Mouse (Mus musculus) cerebellum, adult 2 months (tissue): ENCODE results near the gene 4930583I09Rik. TPM values are rescaled to one million over a fixed set of nuclear protein-coding genes. Genes with fewer than 3 reads are reported as not detected.
A peak's percentile ranks its signal among the peaks of the same experiment; 100 is the strongest.

Source experiments
- DNase-seq, 2 experiments: peaks; one replicate each; pipeline ENCODE4 v3.0.0; 2021
- H3K27ac ChIP-seq: fragments of 200-500 bp; 2 replicates; pipeline ENCODE4 v1.5.1; 2012; ENCODE audit warnings: low read length, control low read depth, inconsistent platforms; ENCODE audit not compliant: insufficient read depth
- H3K27me3 ChIP-seq: fragments of 200-500 bp; 2 replicates; pipeline ENCODE4 v1.6.1; 2012; ENCODE audit warnings: inconsistent platforms, mild to moderate bottlenecking, low read length, moderate library complexity; ENCODE audit not compliant: control insufficient read depth, insufficient read depth
- H3K4me1 ChIP-seq: fragments of 200-500 bp; 2 replicates; pipeline ENCODE4 v1.6.1; 2011; ENCODE audit warnings: low read length; ENCODE audit not compliant: control insufficient read depth, insufficient read depth
- H3K4me3 ChIP-seq: fragments of 200-500 bp; replicated peaks from 2 replicates; pipeline ENCODE3; 2011; ENCODE audit warnings: mild to moderate bottlenecking, low read depth, low read length, control low read depth; ENCODE audit not compliant: insufficient read depth
- CTCF ChIP-seq: fragments of 200-500 bp; IDR thresholded peaks from 2 replicates; pipeline ENCODE4 v1.5.1; 2011; ENCODE audit warnings: low read depth, mild to moderate bottlenecking, control low read depth, low read length, moderate library complexity, borderline replicate concordance; ENCODE audit not compliant: insufficient read depth
- POLR2A ChIP-seq: fragments of 200-500 bp; IDR thresholded peaks from 2 replicates; pipeline ENCODE4 v1.6.1; 2011; ENCODE audit warnings: low read length, control low read depth, borderline replicate concordance; ENCODE audit not compliant: insufficient read depth
- WGBS: fragments of 180-500 bp; shearing (Covaris S2); methylation state at CpG from one replicate; pipeline ENCODE4 v1.1.7; 2018; 5-methylcytosine and 5-hydroxymethylcytosine counted together
- polyA plus RNA-seq: library from polyadenylated mRNA; depleted of rRNA; stranded (reverse); fragments of >200 nt; gene quantifications from 2 replicates; pipeline ENCODE4 v1.2.3, GENCODE M21; 2012

The 4930583I09Rik gene
- polyA plus RNA-seq, 1 experiment = not detected

- 46% methylated on average over 7 of the region's 7 CpGs for WGBS
- no peak for TF ChIP-seq POLR2A
- TF ChIP-seq CTCF = no peak
- no peak for DNase-seq
- H3K27me3 ChIP-seq = no peaks in the 10 kb centered on the region
- no peak overlapping the region for H3K4me3 ChIP-seq
- no peak overlapping the region for H3K27ac ChIP-seq
- H3K4me1 ChIP-seq = peaks cover 4% of the 10 kb centered on the region; the same call in 1 of the 2 replicates
Observed at GRCm38 (mm10) chr17:64836892-64837291, 1.0 kb upstream of the 4930583I09Rik start.

GRCm38 (mm10) chr17:64836352-64836751 is 481 bp upstream of the 4930583I09Rik start:
- Histone ChIP-seq H3K27me3 (no peaks in the 10 kb centered on the region), H3K27ac (no peak overlapping the region), H3K4me3 (no peak overlapping the region), H3K4me1 (peaks cover 4% of the 10 kb centered on the region; the same call in 1 of the 2 replicates)
- WGBS = 94% methylated on average over 10 of the region's 10 CpGs
- TF ChIP-seq CTCF (no peak), POLR2A (no peak)
- DNase-seq = no peak

- no peak for TF ChIP-seq POLR2A
- TF ChIP-seq CTCF = no peak
- H3K4me3 ChIP-seq = no peak overlapping the region
- peaks cover 4% of the 10 kb centered on the region; the same call in 1 of the 2 replicates for H3K4me1 ChIP-seq
- peak; percentile 42 to 64 for DNase-seq
- H3K27ac ChIP-seq = no peak overlapping the region
- WGBS = 39% methylated on average over 7 of the region's 7 CpGs
- no peaks in the 10 kb centered on the region for H3K27me3 ChIP-seq
Observed at GRCm38 (mm10) chr17:64833906-64834490, 1.9 kb downstream of the 4930583I09Rik start.

GRCm38 (mm10) chr17:64833071-64833470 is 2.8 kb downstream of the 4930583I09Rik start:
- Histone ChIP-seq H3K27ac (no peak overlapping the region), H3K27me3 (no peaks in the 10 kb centered on the region), H3K4me1 (peaks cover 4% of the 10 kb centered on the region; the same call in 1 of the 2 replicates), H3K4me3 (no peak overlapping the region)
- TF ChIP-seq CTCF (no peak), POLR2A (no peak)
- DNase-seq = peak; percentile 61 to 82
- 16% methylated on average over 2 of the region's 2 CpGs for WGBS

- TF ChIP-seq POLR2A = no peak
- no peak for TF ChIP-seq CTCF
- DNase-seq = no peak
- Histone ChIP-seq H3K4me1 (peaks cover 1% of the 10 kb centered on the region), H3K27me3 (no peaks in the 10 kb centered on the region), H3K4me3 (no peak overlapping the region), H3K27ac (no peak overlapping the region)
- WGBS = 93% methylated on average over 5 of the region's 5 CpGs
Observed at GRCm38 (mm10) chr17:64827482-64827881, 8.4 kb downstream of the 4930583I09Rik start.

GRCm38 (mm10) chr17:64826843-64827242 is 9.0 kb downstream of the 4930583I09Rik start:
- Histone ChIP-seq H3K27me3 (no peaks in the 10 kb centered on the region), H3K4me1 (peaks cover 3% of the 10 kb centered on the region), H3K27ac (no peak overlapping the region), H3K4me3 (no peak overlapping the region)
- DNase-seq = no peak
- no peak for TF ChIP-seq CTCF
- no peak for TF ChIP-seq POLR2A
- WGBS = 67% methylated on average over 4 of the region's 4 CpGs

- peaks cover 3% of the 10 kb centered on the region for H3K4me1 ChIP-seq
- no peak overlapping the region for H3K4me3 ChIP-seq
- WGBS = 72% methylated on average over 5 of the region's 5 CpGs
- no peak overlapping the region for H3K27ac ChIP-seq
- no peak for DNase-seq
- H3K27me3 ChIP-seq = no peaks in the 10 kb centered on the region
- TF ChIP-seq CTCF (no peak), POLR2A (no peak)
Observed at GRCm38 (mm10) chr17:64822561-64822960, 13.3 kb downstream of the 4930583I09Rik start.

- TF ChIP-seq CTCF = no peak
- no peak for TF ChIP-seq POLR2A
- DNase-seq = no peak
- 92% methylated on average over 7 of the region's 7 CpGs for WGBS
- Histone ChIP-seq H3K27ac (no peak overlapping the region), H3K4me3 (no peak overlapping the region), H3K4me1 (peaks cover 3% of the 10 kb centered on the region), H3K27me3 (no peaks in the 10 kb centered on the region)
Observed at GRCm38 (mm10) chr17:64820841-64821593, 14.9 kb downstream of the 4930583I09Rik start.
